Mouse (Mus musculus) forebrain, postnatal 0 days (tissue): Measurements from ENCODE around the gene Nps. TPM values are rescaled to one million over a fixed set of nuclear protein-coding genes. Genes with fewer than 3 reads are reported as not detected.

Experiments used
- ATAC-seq: fragments of 200-750 bp; cut with Nextera tagmentation; 2 replicates; pipeline ENCODE4 v1.8.0; 2017; ENCODE audit warnings: mild to moderate bottlenecking, moderate library complexity
- DNase-seq: peaks from one replicate; pipeline ENCODE4 v3.0.0-alpha.2; 2015
- H3K27ac ChIP-seq: fragments of 300-500 bp; sonication (generic); 2 replicates; pipeline ENCODE4 v1.5.1; 2014; ENCODE audit warnings: low read depth, mild to moderate bottlenecking, antibody characterized with exemption, low read length, moderate library complexity, mixed read lengths
- H3K27me3 ChIP-seq: fragments of 300-500 bp; sonication (generic); 2 replicates; pipeline ENCODE4 v1.6.1; 2014; ENCODE audit warnings: mild to moderate bottlenecking, low read length, mixed read lengths; ENCODE audit not compliant: insufficient read depth
- H3K36me3 ChIP-seq: fragments of 300-500 bp; sonication (generic); 2 replicates; pipeline ENCODE4 v1.6.1; 2014; ENCODE audit warnings: mild to moderate bottlenecking, moderate library complexity; ENCODE audit not compliant: insufficient read depth
- H3K4me1 ChIP-seq: fragments of 300-500 bp; sonication (generic); 2 replicates; pipeline ENCODE4 v1.6.1; 2014; ENCODE audit warnings: antibody characterized with exemption; ENCODE audit not compliant: insufficient read depth
- H3K4me2 ChIP-seq: fragments of 300-500 bp; sonication (generic); 2 replicates; pipeline ENCODE4 v1.6.1; 2014; ENCODE audit warnings: low read depth, mild to moderate bottlenecking, moderate library complexity
- H3K4me3 ChIP-seq: fragments of 300-500 bp; sonication (generic); 2 replicates; pipeline ENCODE4 v1.5.1; 2014; ENCODE audit warnings: low read depth, low read length, mixed read lengths
- H3K9ac ChIP-seq: fragments of 300-500 bp; sonication (generic); 2 replicates; pipeline ENCODE4 v1.6.1; 2014; ENCODE audit warnings: mild to moderate bottlenecking
- H3K9me3 ChIP-seq: fragments of 300-500 bp; sonication (generic); 2 replicates; pipeline ENCODE4 v1.6.1; 2016; ENCODE audit warnings: low read length
- CTCF ChIP-seq: sonication (generic); IDR thresholded peaks from 2 replicates; pipeline ENCODE4 v1.5.1; 2016; ENCODE audit warnings: antibody characterized with exemption, control low read depth, low read depth
- WGBS: fragments of 180-500 bp; shearing (Covaris S2); extraction: QIAGEN DNeasy Blood & Tissue Kit; methylation state at CpG from one replicate; pipeline ENCODE4 v1.1.7; 2014; 5-methylcytosine and 5-hydroxymethylcytosine counted together
- polyA plus RNA-seq: library from polyadenylated mRNA; unstranded; fragments of >200 nt; fragmentation: Nextera tagmentation; extraction: Ambion mirVana; gene quantifications from 2 replicates; pipeline ENCODE4 v1.2.1, GENCODE M21; 2015
- total RNA-seq: library from RNA; depleted of rRNA; stranded (reverse); fragments of >200 nt; gene quantifications from 2 replicates; pipeline ENCODE4 v1.2.3, GENCODE M21; 2014

Gene Nps
- total and polyA plus RNA-seq, 2 experiments from 2014 or later: 0.31 TPM; not detected in 1

GRCm38 (mm10) chr7:135237152-135237551 lies 21.4 kb upstream of the Nps start:
- no peak for TF ChIP-seq CTCF
- Histone ChIP-seq H3K9ac (no peak overlapping the region), H3K4me2 (no peak overlapping the region), H3K4me3 (no peak overlapping the region), H3K27ac (no peak overlapping the region), H3K9me3 (no peaks in the 10 kb centered on the region), H3K4me1 (no peaks in the 10 kb centered on the region), H3K27me3 (no peaks in the 10 kb centered on the region), H3K36me3 (no peaks in the 10 kb centered on the region)
- DNase-seq (no peak), ATAC-seq (no peak)
- WGBS: 61% methylated on average over 3 of the region's 3 CpGs

GRCm38 (mm10) chr7:135239441-135239840 lies 19.1 kb upstream of the Nps start:
- DNase-seq (no peak), ATAC-seq (no peak)
- H3K4me3 ChIP-seq: no peak overlapping the region
- H3K27me3 ChIP-seq: no peaks in the 10 kb centered on the region
- no peaks in the 10 kb centered on the region for H3K36me3 ChIP-seq
- H3K4me2 ChIP-seq: no peak overlapping the region
- TF ChIP-seq CTCF: no peak
- no peaks in the 10 kb centered on the region for H3K4me1 ChIP-seq
- no peaks in the 10 kb centered on the region for H3K9me3 ChIP-seq
- WGBS: 92% methylated on average over 4 of the region's 4 CpGs
- H3K27ac ChIP-seq: no peak overlapping the region
- no peak overlapping the region for H3K9ac ChIP-seq

GRCm38 (mm10) chr7:135240006-135240405 lies 18.5 kb upstream of the Nps start:
- no peak overlapping the region for H3K27ac ChIP-seq
- ATAC-seq (no peak), DNase-seq (no peak)
- TF ChIP-seq CTCF: no peak
- H3K27me3 ChIP-seq: no peaks in the 10 kb centered on the region
- no peaks in the 10 kb centered on the region for H3K9me3 ChIP-seq
- no peak overlapping the region for H3K4me2 ChIP-seq
- no peak overlapping the region for H3K9ac ChIP-seq
- H3K4me3 ChIP-seq: no peak overlapping the region
- WGBS: 90% methylated on average over 6 of the region's 6 CpGs
- H3K4me1 ChIP-seq: no peaks in the 10 kb centered on the region
- no peaks in the 10 kb centered on the region for H3K36me3 ChIP-seq

- Histone ChIP-seq H3K9ac (no peak overlapping the region), H3K36me3 (no peaks in the 10 kb centered on the region), H3K4me3 (no peak overlapping the region), H3K4me2 (no peak overlapping the region), H3K9me3 (no peaks in the 10 kb centered on the region), H3K27me3 (no peaks in the 10 kb centered on the region), H3K4me1 (no peaks in the 10 kb centered on the region), H3K27ac (no peak overlapping the region)
- no peak for ATAC-seq
- no peak for DNase-seq
- 93% methylated on average over 2 of the region's 2 CpGs for WGBS
- no peak for TF ChIP-seq CTCF
Measured at GRCm38 (mm10) chr7:135240636-135241035, 17.9 kb upstream of the Nps start.

DNA sequence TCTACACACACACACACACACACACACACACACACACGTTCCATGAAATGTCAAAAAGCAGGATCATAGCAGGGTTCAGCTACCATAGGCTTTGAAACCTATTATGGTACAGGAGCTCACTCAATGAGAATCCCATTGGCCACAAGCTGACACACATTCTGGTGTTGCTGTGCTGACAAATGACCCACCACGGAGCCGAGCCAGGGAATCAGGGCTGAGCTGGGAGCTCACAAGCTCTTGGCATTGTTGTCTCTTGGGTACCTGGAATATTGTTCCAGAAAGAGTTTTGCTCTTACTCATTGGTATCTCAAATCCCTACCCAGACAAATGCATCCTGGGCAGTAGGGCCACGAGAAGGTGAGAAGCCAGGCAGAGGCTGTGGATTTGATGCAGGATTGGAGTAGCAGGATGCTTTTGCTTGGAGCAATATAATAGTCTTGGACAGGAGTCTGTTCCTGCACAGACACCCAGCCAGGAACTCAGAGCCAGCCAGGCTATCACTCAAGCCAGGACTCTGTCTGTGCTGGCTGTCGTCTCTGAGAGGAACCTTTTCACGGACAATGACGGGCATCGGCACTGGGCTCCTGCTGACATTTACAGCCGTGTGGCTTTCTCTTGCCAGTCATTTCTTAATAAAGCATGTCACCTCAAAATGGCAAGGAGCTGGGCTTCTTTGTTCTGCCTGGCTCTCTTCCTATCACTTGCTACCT lies 14.2 kb upstream of the Nps start:
- no peak for TF ChIP-seq CTCF
- Histone ChIP-seq H3K27me3 (no peaks in the 10 kb centered on the region), H3K9me3 (no peaks in the 10 kb centered on the region), H3K4me1 (no peaks in the 10 kb centered on the region), H3K27ac (no peak overlapping the region), H3K4me3 (no peak overlapping the region), H3K36me3 (no peaks in the 10 kb centered on the region), H3K4me2 (no peak overlapping the region), H3K9ac (no peak overlapping the region)
- DNase-seq (no peak), ATAC-seq (no peak)
- 74% methylated on average over 9 of the region's 9 CpGs for WGBS

- Histone ChIP-seq H3K9me3 (no peaks in the 10 kb centered on the region), H3K27me3 (no peaks in the 10 kb centered on the region), H3K4me2 (no peak overlapping the region), H3K9ac (no peak overlapping the region), H3K36me3 (no peaks in the 10 kb centered on the region), H3K4me3 (no peak overlapping the region), H3K4me1 (no peaks in the 10 kb centered on the region), H3K27ac (no peak overlapping the region)
- ATAC-seq: no peak
- no peak for TF ChIP-seq CTCF
- DNase-seq: no peak
- WGBS: 85% methylated on average over 5 of the region's 5 CpGs
Measured at GRCm38 (mm10) chr7:135246386-135246785, 12.1 kb upstream of the Nps start.

DNA sequence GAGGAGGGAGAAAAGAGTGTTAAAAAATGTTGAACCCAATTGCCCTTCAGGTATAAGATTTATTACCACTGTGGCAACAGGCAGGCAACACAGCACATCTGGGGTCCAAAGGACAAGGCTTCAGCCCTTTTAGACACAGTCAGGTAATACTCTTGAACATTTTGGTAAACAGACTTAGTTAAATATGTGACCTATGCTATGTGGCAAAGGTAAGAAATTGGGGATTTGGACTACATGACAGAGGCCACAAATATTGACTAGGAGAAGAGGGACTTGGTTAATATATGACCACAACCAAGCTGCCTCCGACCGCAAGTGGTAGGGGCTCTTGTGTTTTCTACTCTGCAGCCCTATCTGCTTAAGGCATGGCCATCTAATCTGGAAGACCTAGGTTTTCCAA lies 5.3 kb upstream of the Nps start:
- Histone ChIP-seq H3K4me1 (no peaks in the 10 kb centered on the region), H3K9ac (no peak overlapping the region), H3K27ac (no peak overlapping the region), H3K27me3 (no peaks in the 10 kb centered on the region), H3K4me2 (no peak overlapping the region), H3K9me3 (no peaks in the 10 kb centered on the region), H3K36me3 (no peaks in the 10 kb centered on the region), H3K4me3 (no peak overlapping the region)
- no peak for TF ChIP-seq CTCF
- DNase-seq: no peak
- ATAC-seq: no peak
- WGBS: 98% methylated on average over 2 of the region's 2 CpGs
